Mouse (Mus musculus) stomach, embryonic 16.5 days (tissue): ENCODE data around the gene Grk5. TPM values are rescaled to one million over a fixed set of nuclear protein-coding genes. Genes with fewer than 3 reads are reported as not detected.
A peak's percentile ranks its signal among the peaks of the same experiment; 100 is the strongest.
"Not testable (repeated sequence)": the region's sequence is repeated elsewhere in the genome, so short reads cannot be mapped to it uniquely, and the experiment has no call there.

Experiments
- ATAC-seq: fragments of 200-750 bp; cut with Nextera tagmentation; 2 replicates; pipeline ENCODE4 v1.8.0; 2017; ENCODE audit warnings: moderate number of reproducible peaks, moderate TSS enrichment; ENCODE audit not compliant: insufficient read depth, low FRiP score
- H3K27ac ChIP-seq: fragments of 300-500 bp; sonication (generic); 2 replicates; pipeline ENCODE4 v1.5.1; 2014; ENCODE audit warnings: low read length
- H3K27me3 ChIP-seq: fragments of 300-500 bp; sonication (generic); 2 replicates; pipeline ENCODE4 v1.6.1; 2014; ENCODE audit warnings: low read length, control low read depth, mixed read lengths; ENCODE audit not compliant: control insufficient read depth, insufficient read depth
- H3K36me3 ChIP-seq: fragments of 300-500 bp; sonication (generic); 2 replicates; pipeline ENCODE4 v1.6.1; 2014; ENCODE audit warnings: low read length; ENCODE audit not compliant: control insufficient read depth, insufficient read depth
- H3K4me1 ChIP-seq: fragments of 300-500 bp; sonication (generic); 2 replicates; pipeline ENCODE4 v1.6.1; 2014; ENCODE audit warnings: low read length, control low read depth, mixed read lengths; ENCODE audit not compliant: control insufficient read depth, insufficient read depth
- H3K4me2 ChIP-seq: fragments of 300-500 bp; sonication (generic); 2 replicates; pipeline ENCODE4 v1.6.1; 2014; ENCODE audit warnings: low read depth, low read length, mixed read lengths
- H3K4me3 ChIP-seq: fragments of 300-500 bp; sonication (generic); replicated peaks from 2 replicates; pipeline ENCODE4 v1.5.1; 2014; ENCODE audit warnings: mild to moderate bottlenecking, low read length
- H3K9ac ChIP-seq: fragments of 300-500 bp; sonication (generic); 2 replicates; pipeline ENCODE4 v1.6.1; 2014; ENCODE audit warnings: low read length
- H3K9me3 ChIP-seq: fragments of 300-500 bp; sonication (generic); replicated peaks from 2 replicates; pipeline ENCODE4 v1.6.1; 2016; ENCODE audit warnings: low read length, control low read depth; ENCODE audit not compliant: control insufficient read depth
- WGBS: fragments of 180-500 bp; shearing (Covaris S2); extraction: QIAGEN DNeasy Blood & Tissue Kit; methylation state at CpG from one replicate; pipeline ENCODE4 v1.1.7; 2014; 5-methylcytosine and 5-hydroxymethylcytosine counted together
- polyA plus RNA-seq: library from polyadenylated mRNA; unstranded; fragments of >200 nt; fragmentation: Nextera tagmentation; extraction: Ambion mirVana; gene quantifications from 2 replicates; pipeline ENCODE4 v1.2.1, GENCODE M21; 2015

The Grk5 gene
- 2.5 and 3.4 TPM in 2 replicates for polyA plus RNA-seq

DNA sequence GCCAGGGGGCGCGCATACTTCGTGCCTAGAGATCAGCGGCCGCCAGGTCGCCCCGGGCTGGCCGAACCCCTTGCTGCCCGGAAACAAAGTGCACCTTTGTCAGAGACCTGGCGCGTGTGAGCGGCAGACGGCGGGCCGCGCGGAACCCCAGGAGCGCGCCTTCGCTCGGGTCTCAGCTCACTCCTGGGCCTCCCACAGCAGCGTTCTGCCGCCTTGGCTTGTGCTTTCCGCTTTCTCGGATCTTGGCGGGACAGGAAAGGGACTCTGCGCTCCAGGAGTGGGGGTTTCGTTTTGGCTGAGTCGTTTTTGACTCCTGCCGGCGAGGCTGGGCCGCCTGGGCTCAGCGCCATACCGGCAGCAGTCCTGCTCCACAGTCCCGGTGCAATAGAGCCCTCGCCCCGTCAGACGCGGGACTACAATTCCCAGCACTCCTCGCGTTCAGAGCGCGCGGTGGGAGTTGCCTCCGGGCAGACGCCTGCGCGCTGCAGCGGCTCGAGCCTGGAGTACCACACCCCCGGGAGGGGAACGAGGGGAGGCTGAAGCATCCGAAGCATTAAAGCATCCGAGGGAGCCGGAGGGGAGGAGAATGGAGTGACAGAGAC lies at the start of gene Grk5:
Gene Grk5, plus strand, starts transcription at position 36 of the 602 bp plus-strand sequence.
- peak; percentile 98 for ATAC-seq
- H3K4me3 ChIP-seq = peak within 1 kb of the TSS; percentile 65
- H3K4me1 ChIP-seq = peaks cover 5% of the 10 kb centered on the region; the same call in 1 of the 2 replicates
- H3K9ac ChIP-seq = peak within 1 kb of the TSS; percentile 81
- H3K27ac ChIP-seq = peak within 1 kb of the TSS; percentile 95
- H3K4me2 ChIP-seq = peak within 1 kb of the TSS; percentile 71
- H3K27me3 ChIP-seq = no peaks in the 10 kb centered on the region
- WGBS = under 1% methylated on average over 55 of the region's 55 CpGs
- no peaks in the 10 kb centered on the region for H3K9me3 ChIP-seq
- H3K36me3 ChIP-seq = no peaks in the 10 kb centered on the region

DNA sequence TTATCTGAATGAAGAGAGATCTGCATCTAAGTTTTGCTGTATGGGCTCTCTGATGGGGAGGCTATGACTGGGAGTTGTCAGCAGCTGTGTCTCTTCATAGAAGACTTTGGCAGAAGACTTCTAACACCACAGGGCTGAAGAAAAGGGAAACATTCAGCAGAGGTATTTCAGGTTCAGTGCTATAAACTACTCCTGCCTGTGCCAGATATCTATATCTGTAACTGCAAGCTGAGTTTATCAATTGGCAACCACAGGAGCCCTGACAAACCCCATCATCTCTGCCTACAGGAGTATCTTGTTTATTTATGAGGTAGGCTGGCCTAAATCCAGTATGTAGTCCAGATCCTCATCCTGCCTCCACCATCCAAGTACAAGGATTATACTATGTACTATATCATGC lies 46.2 kb upstream of the Grk5 start:
- 0 out of 2 replicates have a peak, but pooled peaks cover 3% of the 10 kb centered on the region for H3K36me3 ChIP-seq
- H3K27ac ChIP-seq = no peak overlapping the region
- H3K4me1 ChIP-seq = no peaks in the 10 kb centered on the region
- ATAC-seq = no peak
- no peaks in the 10 kb centered on the region for H3K9me3 ChIP-seq
- H3K4me3 ChIP-seq = no peak overlapping the region
- H3K9ac ChIP-seq = no peak overlapping the region
- no peak overlapping the region for H3K4me2 ChIP-seq
- no peaks in the 10 kb centered on the region for H3K27me3 ChIP-seq

DNA sequence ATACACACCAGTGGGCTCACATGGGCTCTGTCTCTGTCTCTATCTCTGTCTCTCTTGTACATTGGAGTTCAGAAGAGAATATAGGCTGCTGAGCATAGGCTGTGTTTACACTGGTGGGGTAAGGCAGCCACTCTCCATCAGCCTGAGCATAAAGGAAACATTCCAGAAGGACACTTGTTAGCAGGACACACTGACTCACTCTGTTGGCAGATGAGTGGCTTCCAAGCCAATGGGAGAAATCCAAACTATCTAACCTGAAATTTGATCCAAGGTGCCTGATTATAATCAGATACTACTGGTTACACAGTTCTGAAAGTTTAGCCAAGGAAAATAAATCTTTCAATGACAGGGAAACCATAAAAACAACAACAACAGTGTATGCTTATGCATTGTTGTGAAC lies 43.8 kb upstream of the Grk5 start:
- no peak for ATAC-seq
- H3K27ac ChIP-seq = no peak overlapping the region

DNA sequence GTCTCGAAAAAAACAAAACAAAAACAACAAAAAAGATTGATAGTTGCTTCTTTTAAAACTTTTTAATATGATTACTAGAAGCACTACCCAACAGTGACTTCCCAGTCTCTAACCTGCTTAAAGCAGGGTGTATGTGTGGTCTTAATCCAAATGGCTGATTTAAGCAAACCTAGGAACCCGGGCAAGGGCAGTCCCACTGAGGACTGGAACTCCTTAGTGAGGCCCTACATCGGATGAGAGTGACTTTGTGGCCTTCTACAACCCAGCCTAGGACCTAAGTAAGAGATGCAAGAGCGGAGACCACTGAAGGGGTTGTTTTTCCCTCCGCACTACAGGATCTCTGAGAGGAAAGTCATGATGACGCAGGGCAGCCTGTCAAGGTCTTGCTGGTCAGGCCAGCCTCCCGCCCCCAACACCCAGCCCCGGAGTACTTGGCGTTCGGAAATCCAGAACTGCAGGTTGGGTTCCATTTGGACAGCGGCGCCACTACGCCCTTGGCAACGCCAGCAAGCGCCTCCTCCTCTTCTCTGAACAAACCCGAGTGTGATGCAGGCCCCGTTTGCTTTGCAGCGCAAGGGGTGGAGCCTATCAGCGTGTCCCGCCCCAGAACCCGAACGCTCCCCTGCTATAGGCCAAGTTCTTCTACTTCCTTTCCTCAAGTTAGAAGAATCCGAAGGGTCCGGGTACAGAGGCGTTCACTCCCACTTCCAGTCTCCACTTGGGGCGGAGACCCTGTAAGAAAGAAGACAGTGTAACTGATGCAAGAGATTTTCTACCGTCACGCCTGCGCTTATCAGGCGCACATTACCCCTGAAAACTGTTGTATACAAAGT lies 28.5 kb upstream of the Grk5 start, which contains the start of gene Sfxn4:
Gene Sfxn4, minus strand, starts transcription at position 612 of the 833 bp plus-strand sequence.
- Histone ChIP-seq H3K9ac (peak within 1 kb of the TSS; percentile 66), H3K36me3 (no peaks in the 10 kb centered on the region), H3K4me2 (peak within 1 kb of the TSS; percentile 58), H3K27me3 (no peaks in the 10 kb centered on the region), H3K9me3 (no peaks in the 10 kb centered on the region), H3K27ac (peak within 1 kb of the TSS; percentile 64; the same call in 1 of the 2 replicates), H3K4me3 (peak within 1 kb of the TSS; percentile 52), H3K4me1 (peaks cover 3% of the 10 kb centered on the region; the same call in 1 of the 2 replicates)
- WGBS = 3% methylated on average over 30 of the region's 30 CpGs
- peak; percentile 99 for ATAC-seq

More for the DNA sequence above, 43.8 kb upstream of the Grk5 start:
- Histone ChIP-seq H3K36me3 (no peaks in the 10 kb centered on the region), H3K4me2 (no peak overlapping the region), H3K4me3 (no peak overlapping the region), H3K9me3 (no peaks in the 10 kb centered on the region), H3K9ac (no peak overlapping the region), H3K27me3 (no peaks in the 10 kb centered on the region), H3K4me1 (no peaks in the 10 kb centered on the region)

DNA sequence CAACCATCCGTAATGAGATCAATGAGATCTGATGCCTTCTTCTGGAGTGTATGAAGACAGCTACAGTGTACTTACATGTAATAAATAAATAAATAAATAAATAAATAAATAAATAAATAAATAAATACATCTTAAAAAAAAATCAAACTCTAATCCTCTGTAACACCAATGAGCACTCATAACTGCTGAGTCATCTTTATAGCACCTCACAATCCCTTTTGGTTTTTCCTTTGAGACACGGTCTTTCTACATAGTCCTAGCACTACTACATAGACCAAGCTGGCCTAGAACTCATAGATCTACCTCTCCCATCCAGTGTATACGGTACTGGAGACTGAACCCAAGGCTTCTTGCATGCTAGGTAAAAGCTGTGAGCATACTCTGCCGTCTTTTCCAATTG lies 23.4 kb upstream of the Grk5 start:
- WGBS = 94% methylated on average over 4 of the region's 4 CpGs
- not testable (repeated sequence) for H3K4me2 ChIP-seq, H3K4me3 ChIP-seq, ATAC-seq, H3K4me1 ChIP-seq, H3K9ac ChIP-seq, H3K27me3 ChIP-seq, H3K9me3 ChIP-seq, H3K27ac ChIP-seq
- H3K36me3 ChIP-seq = peaks cover 13% of the 10 kb centered on the region

DNA sequence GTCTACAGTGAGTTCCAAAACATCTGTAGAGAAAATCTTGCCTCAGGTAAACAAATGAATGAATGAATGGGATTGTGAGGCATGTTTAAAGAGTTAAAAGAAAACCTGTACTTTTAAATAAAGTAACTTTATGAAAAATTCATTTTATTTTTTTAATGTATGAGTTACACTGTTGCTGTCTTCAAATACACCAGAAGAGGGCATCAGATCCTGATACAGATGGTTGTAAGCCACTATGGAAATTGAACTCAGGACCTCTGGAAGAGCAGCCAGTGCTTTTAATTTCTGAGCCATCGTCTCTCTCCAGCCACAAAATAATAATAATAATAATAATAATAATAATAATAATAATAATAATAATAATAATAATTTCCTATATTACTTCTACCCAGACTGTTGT lies 19.1 kb upstream of the Grk5 start:
- H3K27me3 ChIP-seq = no peaks in the 10 kb centered on the region
- 83% methylated on average over 1 of the region's 1 CpGs for WGBS
- no peaks in the 10 kb centered on the region for H3K9me3 ChIP-seq
- H3K4me3 ChIP-seq = no peak overlapping the region
- H3K27ac ChIP-seq = no peak overlapping the region
- peaks cover 13% of the 10 kb centered on the region for H3K36me3 ChIP-seq
- peaks cover 10% of the 10 kb centered on the region for H3K4me1 ChIP-seq
- H3K4me2 ChIP-seq = no peak overlapping the region
- no peak for ATAC-seq
- no peak overlapping the region for H3K9ac ChIP-seq

DNA sequence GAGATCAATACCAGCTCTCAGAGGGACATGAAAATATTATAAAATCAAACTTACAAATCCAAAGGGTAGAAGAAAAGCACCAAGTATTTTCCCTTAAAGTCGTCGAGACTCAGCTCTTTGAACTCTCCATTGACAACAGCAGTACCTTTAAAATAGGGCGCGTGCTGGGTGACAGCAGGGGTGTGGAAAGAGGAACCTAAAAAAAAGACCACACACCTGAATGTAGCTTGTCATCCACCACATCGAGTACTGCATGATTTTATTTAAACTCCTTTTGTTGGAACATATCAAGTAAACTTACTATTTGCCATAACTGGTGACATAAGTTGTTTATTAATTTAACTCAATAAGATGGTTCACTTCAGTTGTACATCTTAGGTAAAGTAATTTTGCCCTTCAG lies 18.2 kb upstream of the Grk5 start:
- Histone ChIP-seq H3K27me3 (no peaks in the 10 kb centered on the region), H3K9me3 (no peaks in the 10 kb centered on the region), H3K27ac (no peak overlapping the region), H3K4me3 (no peak overlapping the region), H3K4me1 (peaks cover 10% of the 10 kb centered on the region), H3K9ac (no peak overlapping the region), H3K4me2 (no peak overlapping the region), H3K36me3 (peaks cover 13% of the 10 kb centered on the region)
- WGBS = 91% methylated on average over 5 of the region's 5 CpGs
- ATAC-seq = no peak

DNA sequence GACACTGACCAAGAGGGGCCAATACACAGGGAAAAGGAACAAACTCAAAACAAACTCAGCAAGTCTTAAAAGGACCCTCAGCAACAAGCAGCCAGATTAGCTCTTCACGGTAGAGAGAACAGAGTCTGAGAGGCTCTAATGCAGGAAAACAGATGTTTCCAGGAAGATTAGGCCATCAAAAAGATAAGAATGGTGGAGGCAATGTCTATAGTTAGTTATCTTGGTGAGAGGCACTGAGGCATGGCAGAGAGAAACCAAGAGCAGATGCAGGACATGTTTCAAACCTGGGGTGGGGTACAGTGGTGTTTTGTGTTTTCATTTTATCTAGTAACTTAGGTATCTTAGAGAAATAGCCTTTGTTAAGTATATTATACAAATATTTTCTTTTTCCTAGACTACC lies 17.3 kb upstream of the Grk5 start:
- 64% methylated on average over 1 of the region's 1 CpGs for whole genome bisulfite sequencing
- peaks cover 10% of the 10 kb centered on the region for H3K4me1 ChIP-seq
- no peaks in the 10 kb centered on the region for H3K9me3 ChIP-seq
- no peak overlapping the region for H3K27ac ChIP-seq
- no peak for ATAC-seq
- H3K4me3 ChIP-seq = no peak overlapping the region
- H3K9ac ChIP-seq = no peak overlapping the region
- no peak overlapping the region for H3K4me2 ChIP-seq
- no peaks in the 10 kb centered on the region for H3K27me3 ChIP-seq
- H3K36me3 ChIP-seq = peaks cover 13% of the 10 kb centered on the region

DNA sequence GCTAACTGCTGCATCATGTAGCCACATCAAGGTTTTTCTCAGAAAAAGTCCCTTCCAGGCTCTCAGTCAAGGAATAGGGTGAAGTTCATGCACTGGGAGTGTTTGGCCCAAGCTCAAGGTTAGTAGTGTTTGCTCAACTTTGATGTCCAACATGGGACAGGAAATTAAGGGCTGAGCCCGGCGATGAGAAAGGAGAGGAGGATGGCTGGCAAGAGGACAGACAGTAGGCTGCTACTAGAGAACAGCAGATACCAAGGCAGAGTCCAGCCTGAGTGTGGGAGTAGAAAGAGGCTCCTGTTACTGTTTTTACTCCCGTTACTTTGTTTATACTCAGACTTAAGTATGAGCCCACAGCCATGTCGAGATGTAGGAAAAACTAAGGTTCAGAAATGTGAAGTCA lies 16.0 kb upstream of the Grk5 start:
- H3K9me3 ChIP-seq = no peaks in the 10 kb centered on the region
- peak overlapping the region; percentile 80; the same call in 1 of the 2 replicates for H3K27ac ChIP-seq
- H3K9ac ChIP-seq = peak overlapping the region; percentile 91; the same call in 1 of the 2 replicates
- peaks cover 13% of the 10 kb centered on the region for H3K36me3 ChIP-seq
- WGBS = 10% methylated on average over 4 of the region's 4 CpGs
- ATAC-seq = no peak
- peak overlapping the region; percentile 78 for H3K4me3 ChIP-seq
- peak overlapping the region; percentile 64 for H3K4me2 ChIP-seq
- peaks cover 10% of the 10 kb centered on the region for H3K4me1 ChIP-seq
- no peaks in the 10 kb centered on the region for H3K27me3 ChIP-seq
